Mouse (Mus musculus): ENCODE results near the gene Nrgn. TPM values are rescaled to one million over a fixed set of nuclear protein-coding genes. Genes with fewer than 3 reads are reported as not detected.

The Nrgn gene
- polyA plus RNA-seq, 1 experiment from 2014 or later, result 3.8 TPM

GRCm38 (mm10) chr9:37525461-37525860 is 27.2 kb downstream of the Nrgn start:
- no peak for ATAC-seq (ENCODE audit: insufficient number of reproducible peaks, insufficient read depth, low FRiP score, low read depth)
- WGBS, result 66% methylated on average over 2 of the region's 2 CpGs
- Histone ChIP-seq H3K9me3 (ENCODE audit: control insufficient read depth, low read length) (no peaks in the 10 kb centered on the region), H3K27me3 (ENCODE audit: control insufficient read depth, insufficient read depth, low read length) (peaks cover 19% of the 10 kb centered on the region; the same call in 1 of the 2 replicates), H3K36me3 (ENCODE audit: control insufficient read depth, insufficient read depth, low read length) (peaks cover 36% of the 10 kb centered on the region), H3K4me2 (ENCODE audit: low read length) (no peak overlapping the region), H3K9ac (ENCODE audit: low read length) (no peak overlapping the region), H3K4me3 (ENCODE audit: control insufficient read depth in 1 of 2, insufficient read depth in 1 of 2, low read depth in 1 of 2, low read length in 2 of 2) (no peak overlapping the region), H3K27ac (replicated peaks in 1 of 2; ENCODE audit: control insufficient read depth in 1 of 2, insufficient read depth in 1 of 2, low read depth in 2 of 2, low read length in 2 of 2) (no peak overlapping the region), H3K4me1 (ENCODE audit: control insufficient read depth in 2 of 2, insufficient read depth in 2 of 2, low read length in 2 of 2) (peaks cover 11 to 21% of the 10 kb centered on the region in 2 experiments)

- no peak overlapping the region for H3K27ac ChIP-seq (replicated peaks in 1 of 2; ENCODE audit: control insufficient read depth in 1 of 2, insufficient read depth in 1 of 2, low read depth in 2 of 2, low read length in 2 of 2)
- WGBS, result 87% methylated on average over 2 of the region's 2 CpGs
- H3K9me3 ChIP-seq (ENCODE audit: control insufficient read depth, low read length), result no peaks in the 10 kb centered on the region
- H3K9ac ChIP-seq (ENCODE audit: low read length), result no peak overlapping the region
- H3K4me2 ChIP-seq (ENCODE audit: low read length), result no peak overlapping the region
- no peak for ATAC-seq (ENCODE audit: insufficient number of reproducible peaks, insufficient read depth, low FRiP score, low read depth)
- H3K4me3 ChIP-seq (ENCODE audit: control insufficient read depth in 1 of 2, insufficient read depth in 1 of 2, low read depth in 1 of 2, low read length in 2 of 2), result no peak overlapping the region
- peaks cover under 1 to 2% of the 10 kb centered on the region in 2 experiments; a peak in 2 of 4 replicates for H3K4me1 ChIP-seq (ENCODE audit: control insufficient read depth in 2 of 2, insufficient read depth in 2 of 2, low read length in 2 of 2)
- H3K36me3 ChIP-seq (ENCODE audit: control insufficient read depth, insufficient read depth, low read length), result peaks cover 49% of the 10 kb centered on the region
- no peaks in the 10 kb centered on the region for H3K27me3 ChIP-seq (ENCODE audit: control insufficient read depth, insufficient read depth, low read length)
Observed at GRCm38 (mm10) chr9:37519995-37520394, 32.7 kb downstream of the Nrgn start.

- no peak overlapping the region for H3K27ac ChIP-seq (replicated peaks in 1 of 2; ENCODE audit: control insufficient read depth in 1 of 2, insufficient read depth in 1 of 2, low read depth in 2 of 2, low read length in 2 of 2)
- no peak for ATAC-seq (ENCODE audit: insufficient number of reproducible peaks, insufficient read depth, low FRiP score, low read depth)
- no peaks in the 10 kb centered on the region for H3K9me3 ChIP-seq (ENCODE audit: control insufficient read depth, low read length)
- H3K27me3 ChIP-seq (ENCODE audit: control insufficient read depth, insufficient read depth, low read length), result no peaks in the 10 kb centered on the region
- WGBS, result 93% methylated on average over 8 of the region's 8 CpGs
- no peak overlapping the region for H3K4me3 ChIP-seq (ENCODE audit: control insufficient read depth in 1 of 2, insufficient read depth in 1 of 2, low read depth in 1 of 2, low read length in 2 of 2)
- peaks cover 0 to 2% of the 10 kb centered on the region in 2 experiments; a peak in 3 of 4 replicates for H3K4me1 ChIP-seq (ENCODE audit: control insufficient read depth in 2 of 2, insufficient read depth in 2 of 2, low read length in 2 of 2)
- peaks cover 44% of the 10 kb centered on the region for H3K36me3 ChIP-seq (ENCODE audit: control insufficient read depth, insufficient read depth, low read length)
- H3K9ac ChIP-seq (ENCODE audit: low read length), result no peak overlapping the region
- no peak overlapping the region for H3K4me2 ChIP-seq (ENCODE audit: low read length)
Observed at GRCm38 (mm10) chr9:37518991-37519390, 33.7 kb downstream of the Nrgn start.

GRCm38 (mm10) chr9:37517467-37517866 is 35.2 kb downstream of the Nrgn start:
- peaks cover 0 to 2% of the 10 kb centered on the region in 2 experiments for H3K4me1 ChIP-seq (ENCODE audit: control insufficient read depth in 2 of 2, insufficient read depth in 2 of 2, low read length in 2 of 2)
- no peak overlapping the region for H3K9ac ChIP-seq (ENCODE audit: low read length)
- H3K27ac ChIP-seq (replicated peaks in 1 of 2; ENCODE audit: control insufficient read depth in 1 of 2, insufficient read depth in 1 of 2, low read depth in 2 of 2, low read length in 2 of 2), result no peak overlapping the region
- H3K4me3 ChIP-seq (ENCODE audit: control insufficient read depth in 1 of 2, insufficient read depth in 1 of 2, low read depth in 1 of 2, low read length in 2 of 2), result no peak overlapping the region
- no peak for ATAC-seq (ENCODE audit: insufficient number of reproducible peaks, insufficient read depth, low FRiP score, low read depth)
- no peak overlapping the region for H3K4me2 ChIP-seq (ENCODE audit: low read length)
- WGBS, result 68% methylated on average over 1 of the region's 1 CpGs
- H3K36me3 ChIP-seq (ENCODE audit: control insufficient read depth, insufficient read depth, low read length), result peaks cover 32% of the 10 kb centered on the region
- no peaks in the 10 kb centered on the region for H3K27me3 ChIP-seq (ENCODE audit: control insufficient read depth, insufficient read depth, low read length)
- no peaks in the 10 kb centered on the region for H3K9me3 ChIP-seq (ENCODE audit: control insufficient read depth, low read length)

- WGBS, result 60% methylated on average over 3 of the region's 3 CpGs
- H3K27ac ChIP-seq (replicated peaks in 1 of 2; ENCODE audit: control insufficient read depth in 1 of 2, insufficient read depth in 1 of 2, low read depth in 2 of 2, low read length in 2 of 2), result 0 out of 4 replicates have a peak overlapping the region, but pooled peaks of 1 of the 2 experiments have one; percentile 6
Observed at GRCm38 (mm10) chr9:37514456-37514855, 38.2 kb downstream of the Nrgn start.

GRCm38 (mm10) chr9:37512097-37512496 is 40.6 kb downstream of the Nrgn start:
- Histone ChIP-seq H3K4me3 (ENCODE audit: control insufficient read depth in 1 of 2, insufficient read depth in 1 of 2, low read depth in 1 of 2, low read length in 2 of 2) (no peak overlapping the region), H3K36me3 (ENCODE audit: control insufficient read depth, insufficient read depth, low read length) (no peaks in the 10 kb centered on the region), H3K27ac (replicated peaks in 1 of 2; ENCODE audit: control insufficient read depth in 1 of 2, insufficient read depth in 1 of 2, low read depth in 2 of 2, low read length in 2 of 2) (no peak overlapping the region), H3K9ac (ENCODE audit: low read length) (no peak overlapping the region), H3K27me3 (ENCODE audit: control insufficient read depth, insufficient read depth, low read length) (no peaks in the 10 kb centered on the region), H3K4me2 (ENCODE audit: low read length) (no peak overlapping the region), H3K4me1 (ENCODE audit: control insufficient read depth in 2 of 2, insufficient read depth in 2 of 2, low read length in 2 of 2) (peaks cover 0 to 2% of the 10 kb centered on the region in 2 experiments), H3K9me3 (ENCODE audit: control insufficient read depth, low read length) (no peaks in the 10 kb centered on the region)
- no peak for ATAC-seq (ENCODE audit: insufficient number of reproducible peaks, insufficient read depth, low FRiP score, low read depth)
- WGBS, result 93% methylated on average over 2 of the region's 2 CpGs

More at GRCm38 (mm10) chr9:37514456-37514855, 38.2 kb downstream of the Nrgn start:
- no peak overlapping the region for H3K9ac ChIP-seq (ENCODE audit: low read length)
- ATAC-seq (ENCODE audit: insufficient number of reproducible peaks, insufficient read depth, low FRiP score, low read depth), result no peak
- H3K4me2 ChIP-seq (ENCODE audit: low read length), result no peak overlapping the region
- H3K27me3 ChIP-seq (ENCODE audit: control insufficient read depth, insufficient read depth, low read length), result no peaks in the 10 kb centered on the region
- peaks cover 9% of the 10 kb centered on the region for H3K36me3 ChIP-seq (ENCODE audit: control insufficient read depth, insufficient read depth, low read length)
- H3K4me1 ChIP-seq (ENCODE audit: control insufficient read depth in 2 of 2, insufficient read depth in 2 of 2, low read length in 2 of 2), result peaks cover 0 to 2% of the 10 kb centered on the region in 2 experiments
- no peak overlapping the region for H3K4me3 ChIP-seq (ENCODE audit: control insufficient read depth in 1 of 2, insufficient read depth in 1 of 2, low read depth in 1 of 2, low read length in 2 of 2)
- H3K9me3 ChIP-seq (ENCODE audit: control insufficient read depth, low read length), result no peaks in the 10 kb centered on the region

- Histone ChIP-seq H3K27me3 (ENCODE audit: control insufficient read depth, insufficient read depth, low read length) (no peaks in the 10 kb centered on the region), H3K27ac (replicated peaks in 1 of 2; ENCODE audit: control insufficient read depth in 1 of 2, insufficient read depth in 1 of 2, low read depth in 2 of 2, low read length in 2 of 2) (no peak overlapping the region), H3K36me3 (ENCODE audit: control insufficient read depth, insufficient read depth, low read length) (no peaks in the 10 kb centered on the region), H3K4me2 (ENCODE audit: low read length) (no peak overlapping the region), H3K9me3 (ENCODE audit: control insufficient read depth, low read length) (no peaks in the 10 kb centered on the region), H3K4me3 (ENCODE audit: control insufficient read depth in 1 of 2, insufficient read depth in 1 of 2, low read depth in 1 of 2, low read length in 2 of 2) (no peak overlapping the region), H3K9ac (ENCODE audit: low read length) (no peak overlapping the region), H3K4me1 (ENCODE audit: control insufficient read depth in 2 of 2, insufficient read depth in 2 of 2, low read length in 2 of 2) (0 out of 4 replicates have a peak, but pooled peaks cover 0 to 4% of the 10 kb centered on the region in 2 experiments)
- no peak for ATAC-seq (ENCODE audit: insufficient number of reproducible peaks, insufficient read depth, low FRiP score, low read depth)
- WGBS, result 89% methylated on average over 1 of the region's 1 CpGs
Observed at GRCm38 (mm10) chr9:37506023-37506422, 46.7 kb downstream of the Nrgn start.

GRCm38 (mm10) chr9:37504348-37504747 is 48.4 kb downstream of the Nrgn start:
- no peaks in the 10 kb centered on the region for H3K27me3 ChIP-seq (ENCODE audit: control insufficient read depth, insufficient read depth, low read length)
- H3K27ac ChIP-seq (replicated peaks in 1 of 2; ENCODE audit: control insufficient read depth in 1 of 2, insufficient read depth in 1 of 2, low read depth in 2 of 2, low read length in 2 of 2), result no peak overlapping the region
- no peak overlapping the region for H3K4me2 ChIP-seq (ENCODE audit: low read length)
- no peak overlapping the region for H3K4me3 ChIP-seq (ENCODE audit: control insufficient read depth in 1 of 2, insufficient read depth in 1 of 2, low read depth in 1 of 2, low read length in 2 of 2)
- H3K9ac ChIP-seq (ENCODE audit: low read length), result no peak overlapping the region
- no peaks in the 10 kb centered on the region for H3K9me3 ChIP-seq (ENCODE audit: control insufficient read depth, low read length)
- H3K4me1 ChIP-seq (ENCODE audit: control insufficient read depth in 2 of 2, insufficient read depth in 2 of 2, low read length in 2 of 2), result 0 out of 4 replicates have a peak, but pooled peaks cover 0 to 4% of the 10 kb centered on the region in 2 experiments
- no peak for ATAC-seq (ENCODE audit: insufficient number of reproducible peaks, insufficient read depth, low FRiP score, low read depth)
- H3K36me3 ChIP-seq (ENCODE audit: control insufficient read depth, insufficient read depth, low read length), result no peaks in the 10 kb centered on the region

All from heart, embryonic 14.5 days (tissue).